Mouse (Mus musculus) thymus, postnatal 14 days (tissue): ENCODE measurements around the gene Mrps9.
A peak's percentile ranks its signal among the peaks of the same experiment; 100 is the strongest.

Source experiments
- DNase-seq: peaks from one replicate; pipeline ENCODE4 v3.0.0; 2021

The Mrps9 gene

GRCm38 (mm10) chr1:42907153-42907552, 56.1 kb downstream of the Mrps9 start:
- no peak for DNase-seq

- DNase-seq, result no peak
Observed at GRCm38 (mm10) chr1:42915062-42915461, 64.0 kb downstream of the Mrps9 start.

GRCm38 (mm10) chr1:42916719-42917118, 65.7 kb downstream of the Mrps9 start:
- no peak for DNase-seq

GRCm38 (mm10) chr1:42917908-42918307, 66.9 kb downstream of the Mrps9 start:
- no peak for DNase-seq

GRCm38 (mm10) chr1:42923924-42924323, 72.9 kb downstream of the Mrps9 start:
- DNase-seq, result no peak

- DNase-seq, result no peak
Observed at GRCm38 (mm10) chr1:42933613-42934012, 82.6 kb downstream of the Mrps9 start.

- DNase-seq, result no peak
Observed at GRCm38 (mm10) chr1:42948486-42948885, 97.5 kb downstream of the Mrps9 start.

- DNase-seq, result peak; percentile 58
Observed at GRCm38 (mm10) chr1:42952734-42953481, 101.9 kb downstream of the Mrps9 start, which contains the start of gene Gpr45. Gpr45 (plus strand) TSS chr1:42952872.

GRCm38 (mm10) chr1:42953482-42953822, 102.4 kb downstream of the Mrps9 start:
- no peak for DNase-seq
